Mouse (Mus musculus) retina, embryonic 14.5 days (tissue): Measurements from ENCODE around the gene Safb.
A peak's percentile ranks its signal among the peaks of the same experiment; 100 is the strongest.

Source experiments
- DNase-seq: peaks from one replicate; pipeline ENCODE4 v3.0.0-alpha.2; 2015; ENCODE audit warnings: low spot score

Gene Safb

GRCm38 (mm10) chr17:56584257-56585130, at the start of gene Safb, which contains the start of gene Safb2:
Safb (plus strand) TSS chr17:56584825.
Safb2 (minus strand) TSS chr17:56584585.
- DNase-seq = peak; percentile 99

- no peak for DNase-seq
Observed at GRCm38 (mm10) chr17:56536192-56536591, 48.4 kb upstream of the Safb start.

GRCm38 (mm10) chr17:56536874-56537273, 47.8 kb upstream of the Safb start:
- no peak for DNase-seq

GRCm38 (mm10) chr17:56537912-56538311, 46.7 kb upstream of the Safb start:
- peak; percentile 78 for DNase-seq

- no peak for DNase-seq
Observed at GRCm38 (mm10) chr17:56540562-56540975, 44.1 kb upstream of the Safb start.

GRCm38 (mm10) chr17:56542736-56543135, 41.9 kb upstream of the Safb start:
- DNase-seq = no peak

- DNase-seq = no peak
Observed at GRCm38 (mm10) chr17:56543684-56544224, 40.9 kb upstream of the Safb start.

GRCm38 (mm10) chr17:56544699-56545387, 39.8 kb upstream of the Safb start:
- no peak for DNase-seq

- DNase-seq = no peak
Observed at GRCm38 (mm10) chr17:56545945-56546344, 38.7 kb upstream of the Safb start.

GRCm38 (mm10) chr17:56546576-56546975, 38.0 kb upstream of the Safb start:
- no peak for DNase-seq

GRCm38 (mm10) chr17:56547116-56547845, 37.3 kb upstream of the Safb start:
- peak; percentile 50 for DNase-seq

- DNase-seq = no peak
Observed at GRCm38 (mm10) chr17:56547846-56548604, 36.6 kb upstream of the Safb start.

- no peak for DNase-seq
Observed at GRCm38 (mm10) chr17:56548605-56549105, 36.0 kb upstream of the Safb start.

- no peak for DNase-seq
Observed at GRCm38 (mm10) chr17:56550784-56551475, 33.7 kb upstream of the Safb start.

- DNase-seq = no peak
Observed at GRCm38 (mm10) chr17:56551841-56552581, 32.6 kb upstream of the Safb start.

- peak; percentile 81 for DNase-seq
Observed at GRCm38 (mm10) chr17:56552781-56553363, 31.8 kb upstream of the Safb start.

- no peak for DNase-seq
Observed at GRCm38 (mm10) chr17:56554122-56554551, 30.5 kb upstream of the Safb start, which contains the start of gene Gm20219. Gm20219 (minus strand) TSS chr17:56554387.

GRCm38 (mm10) chr17:56558448-56558847, 26.2 kb upstream of the Safb start:
- peak; percentile 91 for DNase-seq

- DNase-seq = no peak
Observed at GRCm38 (mm10) chr17:56559386-56559785, 25.2 kb upstream of the Safb start.
